Mouse (Mus musculus) hindbrain, embryonic 10.5 days (tissue): ENCODE measurements around the gene Hist1h2ac. TPM values are rescaled to one million over a fixed set of nuclear protein-coding genes. Genes with fewer than 3 reads are reported as not detected.
"Not testable (repeated sequence)": the region's sequence is repeated elsewhere in the genome, so short reads cannot be mapped to it uniquely, and the experiment has no call there.

Experiments used
- DNase-seq: peaks from one replicate; pipeline ENCODE4 v3.0.0-alpha.2; 2017; ENCODE audit warnings: low spot score
- H3K27ac ChIP-seq: fragments of 300-500 bp; sonication (generic); 2 replicates; pipeline ENCODE4 v1.5.1; 2016; ENCODE audit warnings: mild to moderate bottlenecking, moderate library complexity
- H3K27me3 ChIP-seq: fragments of 300-500 bp; sonication (generic); 2 replicates; pipeline ENCODE4 v1.6.1; 2016; ENCODE audit warnings: mild to moderate bottlenecking; ENCODE audit not compliant: poor library complexity, insufficient read depth, severe bottlenecking
- H3K36me3 ChIP-seq: fragments of 300-500 bp; sonication (generic); 2 replicates; pipeline ENCODE4 v1.6.1; 2016; ENCODE audit warnings: mild to moderate bottlenecking, moderate library complexity
- H3K4me1 ChIP-seq: fragments of 300-500 bp; sonication (generic); replicated peaks from 2 replicates; pipeline ENCODE4 v1.6.1; 2016; ENCODE audit warnings: mild to moderate bottlenecking
- H3K4me3 ChIP-seq: fragments of 300-500 bp; sonication (generic); 2 replicates; pipeline ENCODE4 v1.5.1; 2016; ENCODE audit warnings: mild to moderate bottlenecking, moderate library complexity
- H3K9me3 ChIP-seq: fragments of 300-500 bp; sonication (generic); 2 replicates; pipeline ENCODE4 v1.6.1; 2016; ENCODE audit warnings: mild to moderate bottlenecking, moderate library complexity
- WGBS: fragments of 180-500 bp; shearing (Covaris S2); methylation state at CpG from one replicate; pipeline ENCODE4 v1.1.7; 2016; 5-methylcytosine and 5-hydroxymethylcytosine counted together
- polyA plus RNA-seq: library from polyadenylated mRNA; unstranded; fragments of >200 nt; fragmentation: Nextera tagmentation; extraction: Ambion mirVana; gene quantifications from 2 replicates; pipeline ENCODE4 v1.2.1, GENCODE M21; 2016

Gene Hist1h2ac
- polyA plus RNA-seq, 1 experiment from 2014 or later, result 0.80 TPM

DNA sequence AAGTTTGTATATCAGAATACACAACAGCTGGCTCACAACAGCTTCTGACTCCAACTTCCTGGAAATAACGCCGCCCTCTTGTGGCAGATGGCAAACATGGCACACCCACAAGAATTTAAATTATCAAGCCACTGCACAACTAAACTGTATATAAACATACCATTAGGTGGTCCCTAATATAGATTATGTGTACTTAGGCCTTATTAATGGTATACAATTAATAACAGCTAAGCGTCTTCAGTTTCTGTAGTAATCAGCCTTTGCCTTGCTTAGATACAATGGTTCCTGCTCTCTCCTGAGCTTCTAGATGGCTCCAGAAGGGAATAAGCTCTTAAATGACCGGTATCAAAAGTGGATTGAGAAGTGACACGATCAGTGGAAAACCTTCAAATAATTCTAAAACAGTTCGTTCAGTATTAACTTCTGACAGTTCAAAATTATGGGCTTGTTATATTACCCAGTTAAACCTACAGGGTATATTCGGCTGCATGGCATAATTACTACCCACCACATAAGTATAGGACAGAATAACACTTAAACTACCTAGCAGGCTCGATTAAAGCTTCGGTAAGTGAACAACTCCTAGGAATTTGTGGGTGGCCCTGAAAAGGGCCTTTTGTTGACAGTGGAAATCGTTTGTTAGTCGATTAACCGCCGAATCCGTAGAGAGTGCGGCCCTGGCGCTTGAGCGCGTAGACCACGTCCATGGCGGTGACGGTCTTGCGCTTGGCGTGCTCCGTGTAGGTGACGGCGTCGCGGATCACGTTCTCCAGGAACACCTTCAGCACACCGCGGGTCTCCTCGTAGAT is 13.9 kb upstream of the Hist1h2ac start:
- Histone ChIP-seq H3K27ac (peak overlapping the region; percentile 89), H3K27me3 (no peaks in the 10 kb centered on the region), H3K36me3 (no peaks in the 10 kb centered on the region), H3K4me1 (peaks cover 30% of the 10 kb centered on the region), H3K4me3 (peak overlapping the region; percentile 55), H3K9me3 (no peaks in the 10 kb centered on the region)
- WGBS, result under 1% methylated on average over 24 of the region's 32 CpGs
- peak; percentile 56 for DNase-seq

DNA sequence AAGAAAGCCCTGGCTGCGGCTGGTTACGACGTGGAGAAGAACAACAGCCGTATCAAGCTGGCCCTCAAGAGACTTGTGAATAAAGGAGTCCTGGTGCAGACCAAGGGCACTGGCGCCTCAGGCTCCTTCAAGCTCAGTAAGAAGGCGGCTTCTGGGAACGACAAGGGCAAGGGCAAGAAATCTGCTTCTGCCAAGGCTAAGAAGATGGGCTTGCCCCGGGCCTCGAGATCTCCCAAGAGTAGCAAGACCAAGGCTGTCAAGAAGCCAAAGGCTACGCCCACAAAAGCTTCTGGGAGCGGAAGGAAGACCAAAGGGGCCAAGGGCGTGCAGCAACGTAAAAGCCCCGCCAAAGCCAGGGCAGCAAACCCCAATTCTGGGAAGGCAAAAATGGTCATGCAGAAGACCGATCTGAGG is 12.3 kb upstream of the Hist1h2ac start:
- H3K27ac ChIP-seq, result peak overlapping the region; percentile 75
- WGBS, result 55% methylated on average over 15 of the region's 15 CpGs

DNA sequence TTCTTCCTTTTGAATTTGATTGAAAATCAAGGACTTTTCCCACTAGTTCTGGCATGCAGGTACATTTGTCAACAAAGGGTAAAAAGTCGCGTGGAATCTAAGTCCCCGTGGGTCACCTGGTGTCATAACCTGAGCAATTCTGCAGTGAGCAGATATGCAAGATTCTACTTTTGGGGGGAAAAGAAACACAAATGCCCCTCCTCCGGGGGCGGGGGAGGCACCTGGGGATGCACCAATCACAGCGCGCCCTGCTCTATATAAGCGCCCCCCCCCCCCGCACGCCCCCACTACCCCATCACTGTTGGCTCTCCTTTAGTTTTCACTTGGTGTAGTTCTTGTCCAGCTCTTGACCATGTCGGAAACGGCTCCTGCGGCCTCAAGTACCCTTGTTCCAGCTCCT is 11.8 kb upstream of the Hist1h2ac start, which contains the start of gene Hist1h1t:
Gene Hist1h1t (plus strand): TSS at position 301 of the 400 bp plus-strand sequence.
- 53% methylated on average over 13 of the region's 13 CpGs for WGBS
- peak within 1 kb of the TSS; percentile 18; the same call in 1 of the 2 replicates for H3K4me3 ChIP-seq
- H3K4me1 ChIP-seq, result peaks cover 24% of the 10 kb centered on the region
- H3K36me3 ChIP-seq, result no peaks in the 10 kb centered on the region
- H3K27ac ChIP-seq, result peak within 1 kb of the TSS; percentile 75
- DNase-seq, result no peak
- H3K27me3 ChIP-seq, result no peaks in the 10 kb centered on the region
- no peaks in the 10 kb centered on the region for H3K9me3 ChIP-seq

More for the DNA sequence above, 12.3 kb upstream of the Hist1h2ac start:
- Histone ChIP-seq H3K36me3 (no peaks in the 10 kb centered on the region), H3K27me3 (no peaks in the 10 kb centered on the region), H3K9me3 (no peaks in the 10 kb centered on the region), H3K4me3 (peak overlapping the region; percentile 18; the same call in 1 of the 2 replicates), H3K4me1 (peaks cover 29% of the 10 kb centered on the region)
- no peak for DNase-seq

DNA sequence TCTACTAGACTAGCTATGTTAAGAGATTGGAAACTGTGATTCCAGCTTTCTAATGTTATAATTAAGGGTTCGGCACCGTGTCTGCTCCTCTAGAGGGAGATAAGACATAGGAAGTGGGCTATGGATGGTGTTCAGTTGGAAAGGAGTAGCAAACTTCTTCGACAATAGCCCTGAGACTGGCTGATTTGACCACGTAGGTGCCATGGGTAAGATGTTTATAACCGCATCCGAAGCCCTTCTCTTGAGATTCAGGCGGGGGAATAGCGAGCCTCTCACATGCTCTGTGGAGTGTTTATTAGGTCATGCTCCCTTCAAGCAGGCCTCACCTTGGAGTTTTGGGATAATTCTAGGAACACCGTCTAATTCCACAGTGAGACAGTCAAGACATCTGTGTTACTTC is 11.2 kb upstream of the Hist1h2ac start:
- DNase-seq, result no peak
- 96% methylated on average over 9 of the region's 9 CpGs for WGBS
- H3K27me3 ChIP-seq, result no peaks in the 10 kb centered on the region
- peaks cover 24% of the 10 kb centered on the region for H3K4me1 ChIP-seq
- no peaks in the 10 kb centered on the region for H3K36me3 ChIP-seq
- H3K9me3 ChIP-seq, result no peaks in the 10 kb centered on the region
- H3K4me3 ChIP-seq, result no peak overlapping the region
- no peak overlapping the region for H3K27ac ChIP-seq

DNA sequence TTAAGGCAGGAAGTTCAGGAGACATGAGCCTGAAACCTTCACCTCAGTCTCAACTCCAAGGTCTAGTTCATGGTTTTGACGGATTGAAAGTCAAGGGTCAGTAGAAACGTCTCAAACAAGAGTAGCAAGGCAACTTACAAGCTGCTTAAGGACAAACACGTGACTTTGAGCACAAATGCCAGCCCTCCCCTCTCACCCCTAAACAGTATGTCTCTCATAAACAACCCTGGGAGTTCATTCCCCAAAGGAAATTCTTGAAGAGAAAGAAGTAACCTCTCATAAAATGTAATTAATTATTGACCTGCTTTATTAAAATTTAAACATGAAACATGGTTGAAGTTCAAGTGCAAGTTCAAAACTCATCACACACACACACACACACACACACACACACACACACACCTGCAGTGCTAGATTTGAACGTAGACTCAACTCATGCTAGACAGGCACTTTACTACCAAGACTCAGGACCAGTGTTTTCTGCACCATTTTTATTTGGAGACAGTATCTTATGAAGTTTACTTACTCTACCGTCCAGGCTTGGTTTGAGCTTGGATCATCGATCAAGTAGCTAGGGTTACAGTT is 10.2 kb upstream of the Hist1h2ac start:
- no peak overlapping the region for H3K4me3 ChIP-seq
- WGBS, result 82% methylated on average over 6 of the region's 6 CpGs
- no peak for DNase-seq

DNA sequence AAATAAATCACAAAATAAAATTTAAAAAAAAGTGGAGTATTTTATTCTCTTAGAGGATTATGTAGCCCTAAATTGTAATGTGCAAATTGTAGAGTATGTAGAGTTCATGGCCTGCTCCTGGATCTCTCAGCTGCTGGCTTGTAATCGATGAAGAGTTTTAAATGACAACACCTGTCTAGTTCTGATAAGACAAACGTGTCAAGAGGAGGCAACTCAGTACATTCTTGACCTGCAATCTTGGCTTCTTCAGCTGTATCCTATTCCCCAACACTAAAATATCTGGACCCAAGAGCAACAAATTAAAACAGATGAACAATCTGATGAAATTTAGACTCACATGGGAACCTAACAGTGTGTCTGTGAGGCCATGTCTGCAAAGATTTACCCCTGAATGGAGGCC is 5.7 kb upstream of the Hist1h2ac start:
- Histone ChIP-seq H3K4me1 (peaks cover 14% of the 10 kb centered on the region), H3K4me3 (no peak overlapping the region), H3K9me3 (no peaks in the 10 kb centered on the region), H3K36me3 (no peaks in the 10 kb centered on the region), H3K27me3 (no peaks in the 10 kb centered on the region), H3K27ac (no peak overlapping the region)
- no peak for DNase-seq
- 84% methylated on average over 2 of the region's 2 CpGs for WGBS

More for the DNA sequence above, 10.2 kb upstream of the Hist1h2ac start:
- no peaks in the 10 kb centered on the region for H3K27me3 ChIP-seq
- H3K27ac ChIP-seq, result no peak overlapping the region
- H3K4me1 ChIP-seq, result peaks cover 20% of the 10 kb centered on the region
- no peaks in the 10 kb centered on the region for H3K9me3 ChIP-seq
- no peaks in the 10 kb centered on the region for H3K36me3 ChIP-seq

DNA sequence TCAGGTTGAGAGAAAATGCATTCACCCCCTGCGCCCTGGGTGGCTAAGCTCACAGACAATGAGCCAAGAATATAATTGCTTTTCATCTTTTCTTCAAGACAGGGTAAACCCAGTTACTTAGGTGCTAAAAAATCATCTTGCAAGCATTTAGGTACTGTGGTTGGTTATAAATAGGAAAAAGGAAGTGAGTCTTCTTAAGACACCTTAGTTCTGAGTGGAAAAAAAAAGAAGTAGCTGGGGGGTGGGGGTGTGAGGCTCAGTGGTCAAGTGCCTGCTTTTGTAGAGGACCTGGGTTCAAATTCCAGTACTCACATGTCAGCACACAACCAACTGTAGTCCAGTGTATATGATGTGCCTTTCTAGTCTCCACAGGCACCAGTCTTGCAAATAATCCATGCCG is 5.2 kb upstream of the Hist1h2ac start:
- DNase-seq, result no peak
- no peak overlapping the region for H3K4me3 ChIP-seq
- H3K4me1 ChIP-seq, result peaks cover 14% of the 10 kb centered on the region
- H3K9me3 ChIP-seq, result no peaks in the 10 kb centered on the region
- no peaks in the 10 kb centered on the region for H3K36me3 ChIP-seq
- 94% methylated on average over 2 of the region's 2 CpGs for WGBS
- no peaks in the 10 kb centered on the region for H3K27me3 ChIP-seq
- no peak overlapping the region for H3K27ac ChIP-seq

DNA sequence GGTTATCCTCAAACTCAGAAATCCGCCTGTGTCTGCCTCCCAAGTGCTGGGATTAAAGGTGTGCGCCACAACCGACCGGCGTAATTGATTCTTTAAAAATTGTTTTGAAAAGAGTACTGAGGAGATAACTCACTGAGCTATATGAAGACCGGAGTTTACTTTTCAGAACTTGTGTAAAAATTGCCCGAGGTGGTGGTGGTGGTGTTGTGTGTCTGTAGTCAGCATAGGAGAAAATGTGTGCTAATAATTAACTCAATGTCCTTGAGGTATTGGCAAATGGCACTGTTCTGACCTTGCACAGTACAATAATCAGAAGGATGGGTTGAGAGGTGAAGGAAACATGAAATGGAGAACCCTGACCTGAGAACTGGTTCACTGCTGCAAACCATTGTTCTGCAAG is 4.2 kb upstream of the Hist1h2ac start:
- Histone ChIP-seq H3K4me3 (no peak overlapping the region), H3K4me1 (peaks cover 17% of the 10 kb centered on the region), H3K9me3 (no peaks in the 10 kb centered on the region), H3K36me3 (no peaks in the 10 kb centered on the region), H3K27me3 (no peaks in the 10 kb centered on the region), H3K27ac (no peak overlapping the region)
- WGBS, result 90% methylated on average over 7 of the region's 7 CpGs
- DNase-seq, result no peak

DNA sequence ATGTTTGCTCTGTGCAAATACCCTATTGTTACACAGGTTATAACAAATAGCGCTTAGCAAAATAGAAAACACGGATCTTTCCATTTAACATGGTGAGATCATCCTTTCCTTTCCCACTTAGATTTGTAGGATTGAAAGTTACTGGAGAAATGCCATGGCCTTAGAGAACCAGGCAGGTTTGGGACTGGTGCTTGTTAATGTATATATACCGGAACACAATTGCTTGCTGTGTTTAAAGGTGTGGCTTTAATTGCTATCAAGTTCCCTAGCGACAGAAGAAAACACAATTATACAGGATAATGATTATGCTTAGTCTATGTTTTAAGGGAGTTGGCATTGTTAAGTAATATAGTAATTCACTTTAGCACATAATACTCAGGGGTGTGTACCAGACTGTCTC is 3.4 kb upstream of the Hist1h2ac start:
- Histone ChIP-seq H3K4me3 (no peak overlapping the region), H3K9me3 (no peaks in the 10 kb centered on the region), H3K4me1 (peaks cover 25% of the 10 kb centered on the region), H3K36me3 (no peaks in the 10 kb centered on the region), H3K27ac (no peak overlapping the region), H3K27me3 (no peaks in the 10 kb centered on the region)
- no peak for DNase-seq
- WGBS, result 93% methylated on average over 4 of the region's 4 CpGs

DNA sequence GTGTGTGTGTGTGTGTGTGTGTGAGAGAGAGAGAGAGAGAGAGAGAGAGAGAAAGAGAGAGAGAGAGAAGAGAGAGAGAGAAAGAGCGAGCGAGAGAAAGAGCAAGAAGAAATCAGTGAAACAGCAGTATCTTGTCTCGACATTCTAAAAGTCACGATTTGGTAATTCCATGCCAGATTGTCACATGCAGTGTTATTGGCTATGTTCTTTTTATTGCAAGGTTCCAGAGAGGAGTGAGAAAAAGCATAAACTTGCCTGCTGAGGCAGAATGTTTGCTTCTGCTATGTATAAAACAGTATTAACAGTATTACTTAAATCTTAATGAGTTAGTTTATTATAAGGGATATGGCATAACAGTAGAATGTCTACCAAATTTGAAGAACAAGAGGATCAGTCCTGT is 2.2 kb upstream of the Hist1h2ac start:
- Histone ChIP-seq H3K9me3 (no peaks in the 10 kb centered on the region), H3K4me1 (peaks cover 26% of the 10 kb centered on the region), H3K27ac (peak overlapping the region; percentile 94), H3K36me3 (no peaks in the 10 kb centered on the region), H3K4me3 (peak overlapping the region; percentile 59), H3K27me3 (no peaks in the 10 kb centered on the region)
- DNase-seq, result no peak
- WGBS, result 71% methylated on average over 4 of the region's 4 CpGs

DNA sequence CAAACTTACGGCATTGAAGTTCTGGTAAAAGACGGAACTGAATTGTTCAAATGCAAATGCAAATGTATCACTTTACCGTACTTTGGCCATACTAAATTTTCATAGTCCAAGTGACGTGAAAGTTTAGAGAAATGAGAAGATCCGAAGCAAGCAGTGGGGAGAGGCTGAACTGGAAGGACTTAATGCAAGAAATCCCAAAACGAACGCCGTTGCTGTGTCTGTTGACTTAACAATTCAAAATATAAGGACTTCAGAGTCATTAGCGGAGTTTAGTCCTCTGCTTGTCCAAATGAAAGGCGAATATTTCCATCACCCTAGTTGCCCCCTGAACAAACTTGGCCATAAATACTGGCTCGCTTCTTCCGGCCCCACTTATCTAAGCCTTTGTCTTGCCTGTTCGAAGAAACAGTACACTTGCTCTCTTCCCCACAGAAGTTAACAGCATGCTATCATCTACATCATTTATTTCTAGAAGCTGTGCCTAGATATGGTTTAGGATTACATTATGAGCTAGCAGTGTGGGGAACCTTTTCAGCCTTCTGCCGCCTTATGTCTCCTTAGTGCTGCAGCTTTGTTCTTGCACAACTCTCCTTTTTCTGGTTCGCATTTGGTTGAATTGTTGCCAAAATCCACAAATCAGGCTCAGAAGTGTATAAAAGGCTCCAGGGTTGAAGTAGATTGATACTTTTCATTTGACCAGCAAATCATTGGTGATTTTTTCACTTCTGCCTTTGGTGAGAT is 1.5 kb upstream of the Hist1h2ac start:
- Histone ChIP-seq H3K4me3 (peak overlapping the region; percentile 59), H3K27ac (peak overlapping the region; percentile 94), H3K9me3 (no peaks in the 10 kb centered on the region), H3K36me3 (no peaks in the 10 kb centered on the region), H3K4me1 (peaks cover 26% of the 10 kb centered on the region), H3K27me3 (no peaks in the 10 kb centered on the region)
- WGBS, result 20% methylated on average over 15 of the region's 15 CpGs
- DNase-seq, result peak; percentile 36

DNA sequence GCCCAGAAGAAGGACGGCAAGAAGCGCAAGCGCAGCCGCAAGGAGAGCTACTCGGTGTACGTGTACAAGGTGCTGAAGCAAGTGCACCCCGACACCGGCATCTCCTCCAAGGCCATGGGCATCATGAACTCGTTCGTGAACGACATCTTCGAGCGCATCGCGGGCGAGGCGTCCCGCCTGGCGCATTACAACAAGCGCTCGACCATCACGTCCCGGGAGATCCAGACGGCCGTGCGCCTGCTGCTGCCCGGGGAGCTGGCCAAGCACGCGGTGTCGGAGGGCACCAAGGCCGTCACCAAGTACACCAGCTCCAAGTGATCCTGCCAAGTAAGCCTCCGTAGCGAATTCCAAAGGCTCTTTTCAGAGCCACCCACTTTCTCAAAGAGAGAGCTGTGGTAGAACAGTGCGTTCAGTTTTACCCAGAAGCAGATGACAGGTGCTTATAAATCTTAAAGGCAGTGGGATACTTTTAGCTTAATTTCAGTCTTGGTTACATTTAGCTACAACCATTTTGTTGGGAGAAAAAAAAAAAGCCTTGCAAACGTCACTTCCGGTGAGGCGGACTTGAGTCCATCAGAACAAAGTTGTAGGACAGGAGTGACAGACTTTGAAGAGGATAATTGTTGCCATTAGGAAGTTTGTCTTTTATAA is 672 bp upstream of the Hist1h2ac start:
- Histone ChIP-seq H3K4me1 (peaks cover 26% of the 10 kb centered on the region), H3K27ac (peak overlapping the region; percentile 94), H3K4me3 (peak overlapping the region; percentile 59)
- peak; percentile 51 for DNase-seq
- H3K36me3 ChIP-seq, H3K9me3 ChIP-seq, H3K27me3 ChIP-seq: not testable (repeated sequence)
- under 1% methylated on average over 27 of the region's 37 CpGs for WGBS
